Mouse (Mus musculus): ENCODE measurements around the gene Necab3. TPM values are rescaled to one million over a fixed set of nuclear protein-coding genes. Genes with fewer than 3 reads are reported as not detected.

The Necab3 gene
- polyA plus RNA-seq, 1 experiment, result 1.2 TPM

- TF ChIP-seq POLR2A (IDR thresholded peaks at IDR 0.05; ENCODE audit: borderline replicate concordance, extremely low read depth, low read depth, low read length) (no peak), CTCF (IDR thresholded peaks at IDR 0.05; ENCODE audit: insufficient read depth, low read length) (no peak)
- WGBS, result 69% methylated on average over 12 of the region's 12 CpGs
- H3K4me3 ChIP-seq (replicated peaks; ENCODE audit: extremely low read depth, low read depth, low read length), result no peak overlapping the region
- H3K4me1 ChIP-seq (ENCODE audit: control insufficient read depth, insufficient read depth, low read length), result no peaks in the 10 kb centered on the region
- DNase-seq, result no peak
These were observed 18.4 kb upstream of the Necab3 start for GRCm38 (mm10) chr2:154576876-154577743.

GRCm38 (mm10) chr2:154574271-154574670 is 15.6 kb upstream of the Necab3 start:
- DNase-seq, result no peak

GRCm38 (mm10) chr2:154572996-154573395 is 14.3 kb upstream of the Necab3 start:
- WGBS, result 74% methylated on average over 3 of the region's 3 CpGs
- no peak for TF ChIP-seq POLR2A (IDR thresholded peaks at IDR 0.05; ENCODE audit: borderline replicate concordance, extremely low read depth, low read depth, low read length)
- no peak for TF ChIP-seq CTCF (IDR thresholded peaks at IDR 0.05; ENCODE audit: insufficient read depth, low read length)
- Histone ChIP-seq H3K4me1 (ENCODE audit: control insufficient read depth, insufficient read depth, low read length) (no peaks in the 10 kb centered on the region), H3K4me3 (replicated peaks; ENCODE audit: extremely low read depth, low read depth, low read length) (no peak overlapping the region)
- no peak for DNase-seq

More at GRCm38 (mm10) chr2:154574271-154574670, 15.6 kb upstream of the Necab3 start:
- no peak for TF ChIP-seq CTCF (IDR thresholded peaks at IDR 0.05; ENCODE audit: insufficient read depth, low read length)
- TF ChIP-seq POLR2A (IDR thresholded peaks at IDR 0.05; ENCODE audit: borderline replicate concordance, extremely low read depth, low read depth, low read length), result no peak
- WGBS, result 66% methylated on average over 7 of the region's 7 CpGs
- Histone ChIP-seq H3K4me3 (replicated peaks; ENCODE audit: extremely low read depth, low read depth, low read length) (no peak overlapping the region), H3K4me1 (ENCODE audit: control insufficient read depth, insufficient read depth, low read length) (no peaks in the 10 kb centered on the region)

GRCm38 (mm10) chr2:154571976-154572375 is 13.3 kb upstream of the Necab3 start:
- Histone ChIP-seq H3K4me1 (ENCODE audit: control insufficient read depth, insufficient read depth, low read length) (no peaks in the 10 kb centered on the region), H3K4me3 (replicated peaks; ENCODE audit: extremely low read depth, low read depth, low read length) (no peak overlapping the region)
- WGBS, result 72% methylated on average over 8 of the region's 8 CpGs
- no peak for TF ChIP-seq CTCF (IDR thresholded peaks at IDR 0.05; ENCODE audit: insufficient read depth, low read length)
- TF ChIP-seq POLR2A (IDR thresholded peaks at IDR 0.05; ENCODE audit: borderline replicate concordance, extremely low read depth, low read depth, low read length), result no peak
- DNase-seq, result no peak

GRCm38 (mm10) chr2:154571266-154571665 is 12.6 kb upstream of the Necab3 start:
- TF ChIP-seq POLR2A (IDR thresholded peaks at IDR 0.05; ENCODE audit: borderline replicate concordance, extremely low read depth, low read depth, low read length) (no peak), CTCF (IDR thresholded peaks at IDR 0.05; ENCODE audit: insufficient read depth, low read length) (no peak)
- WGBS, result 78% methylated on average over 4 of the region's 4 CpGs
- no peaks in the 10 kb centered on the region for H3K4me1 ChIP-seq (ENCODE audit: control insufficient read depth, insufficient read depth, low read length)
- H3K4me3 ChIP-seq (replicated peaks; ENCODE audit: extremely low read depth, low read depth, low read length), result no peak overlapping the region
- DNase-seq, result no peak

GRCm38 (mm10) chr2:154570666-154571065 is 12.0 kb upstream of the Necab3 start:
- no peak for TF ChIP-seq CTCF (IDR thresholded peaks at IDR 0.05; ENCODE audit: insufficient read depth, low read length)
- DNase-seq, result no peak
- no peak overlapping the region for H3K4me3 ChIP-seq (replicated peaks; ENCODE audit: extremely low read depth, low read depth, low read length)
- 42% methylated on average over 4 of the region's 4 CpGs for WGBS
- H3K4me1 ChIP-seq (ENCODE audit: control insufficient read depth, insufficient read depth, low read length), result no peaks in the 10 kb centered on the region

GRCm38 (mm10) chr2:154569836-154570286 is 11.2 kb upstream of the Necab3 start, which contains the start of gene E2f1:
Gene E2f1, minus strand, starts transcription at chr2:154569892.
- DNase-seq, result peak; percentile 86
- TF ChIP-seq CTCF (IDR thresholded peaks at IDR 0.05; ENCODE audit: insufficient read depth, low read length), result no peak
- no peak for TF ChIP-seq POLR2A (IDR thresholded peaks at IDR 0.05; ENCODE audit: borderline replicate concordance, extremely low read depth, low read depth, low read length)
- WGBS, result 1% methylated on average over 44 of the region's 44 CpGs
- H3K4me1 ChIP-seq (ENCODE audit: control insufficient read depth, insufficient read depth, low read length), result no peaks in the 10 kb centered on the region
- H3K4me3 ChIP-seq (replicated peaks; ENCODE audit: extremely low read depth, low read depth, low read length), result peak within 1 kb of the TSS; percentile 62

- TF ChIP-seq CTCF (IDR thresholded peaks at IDR 0.05; ENCODE audit: insufficient read depth, low read length), result no peak
- no peaks in the 10 kb centered on the region for H3K4me1 ChIP-seq (ENCODE audit: control insufficient read depth, insufficient read depth, low read length)
- DNase-seq, result peak; percentile 64
- WGBS, result 1% methylated on average over 57 of the region's 70 CpGs
- H3K4me3 ChIP-seq (replicated peaks; ENCODE audit: extremely low read depth, low read depth, low read length), result peak overlapping the region; percentile 52
These were observed 10.5 kb upstream of the Necab3 start for GRCm38 (mm10) chr2:154569071-154569748.

GRCm38 (mm10) chr2:154568329-154569070 is 9.8 kb upstream of the Necab3 start:
- WGBS, result 27% methylated on average over 10 of the region's 10 CpGs
- TF ChIP-seq POLR2A (IDR thresholded peaks at IDR 0.05; ENCODE audit: borderline replicate concordance, extremely low read depth, low read depth, low read length) (no peak), CTCF (IDR thresholded peaks at IDR 0.05; ENCODE audit: insufficient read depth, low read length) (no peak)
- peak overlapping the region; percentile 52 for H3K4me3 ChIP-seq (replicated peaks; ENCODE audit: extremely low read depth, low read depth, low read length)
- peak; percentile 28 for DNase-seq
- H3K4me1 ChIP-seq (ENCODE audit: control insufficient read depth, insufficient read depth, low read length), result no peaks in the 10 kb centered on the region

Data from lung, adult 2 months (tissue).